In the genomic region with DNA sequence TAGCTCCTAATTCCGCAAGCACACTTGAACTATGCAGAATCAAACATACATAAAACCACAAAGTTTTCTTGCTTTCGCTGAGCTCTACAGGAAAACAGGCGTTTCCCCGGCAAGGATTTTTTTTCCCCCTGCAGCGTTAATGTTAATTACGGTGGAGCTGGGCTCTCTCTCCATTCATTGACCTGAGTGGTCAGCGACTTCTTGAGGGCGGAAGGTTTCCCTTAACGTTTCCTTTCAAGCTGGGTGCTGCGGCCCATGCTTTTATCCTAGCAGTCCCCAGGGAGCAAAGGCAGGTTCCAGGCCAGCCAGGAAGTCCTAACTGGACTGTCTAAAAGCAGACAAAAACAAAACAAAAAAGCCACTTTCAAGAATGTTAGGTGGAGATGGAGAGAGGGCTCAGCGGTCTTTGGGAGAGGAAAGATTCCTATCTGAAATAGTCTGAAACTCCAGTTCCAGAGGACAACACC, we compare ENCODE assay signal across 7 mouse cellular contexts. TPM values are rescaled to one million over a fixed set of nuclear protein-coding genes. Genes with fewer than 3 reads are reported as not detected.
A peak's percentile ranks its signal among the peaks of the same experiment; 100 is the strongest.
DNase-seq lines count a peak whose midpoint lies in the region; ATAC-seq and TF ChIP-seq lines count a peak whose summit lies in the region.

No protein-coding gene starts in this region.

- intact Hi-C loops in left cerebral cortex, postnatal 14 days (cut with DNase I), result loop anchor here (5.0 kb wide), 1 partner anchor 111 kb away; no protein-coding TSS in a partner anchor

- H3K9me3 ChIP-seq in ES-E14 (ENCODE audit: control insufficient read depth, insufficient read depth, low read depth, low read length), result no peaks in the 10 kb centered on the region
- no peaks in the 10 kb centered on the region for H3K9me3 ChIP-seq in heart, embryonic 16.5 days (replicated peaks; ENCODE audit: control insufficient read depth, low read length)
- no peaks in the 10 kb centered on the region for H3K9me3 ChIP-seq in limb, embryonic 13.5 days
- H3K9me3 ChIP-seq in stomach, embryonic 16.5 days (replicated peaks; ENCODE audit: control insufficient read depth, low read length), result no peaks in the 10 kb centered on the region

- H3K4me1 ChIP-seq in ES-E14 (ENCODE audit: control insufficient read depth in 2 of 2, insufficient read depth in 2 of 2, low read length in 2 of 2, poor library complexity in 1 of 2), result peaks cover 0 to 3% of the 10 kb centered on the region in 2 experiments; a peak in 1 of 4 replicates
- H3K4me1 ChIP-seq in brown adipose tissue, adult 24 weeks (ENCODE audit: control insufficient read depth, insufficient read depth, insufficient read length, low read length), result peaks cover 4% of the 10 kb centered on the region; the same call in 1 of the 2 replicates
- H3K4me1 ChIP-seq in heart, embryonic 16.5 days (ENCODE audit: control insufficient read depth, insufficient read depth, low read length), result peaks cover 12% of the 10 kb centered on the region
- peaks cover 23% of the 10 kb centered on the region for H3K4me1 ChIP-seq in limb, embryonic 13.5 days
- peaks cover 10% of the 10 kb centered on the region for H3K4me1 ChIP-seq in stomach, embryonic 16.5 days (ENCODE audit: control insufficient read depth, insufficient read depth, low read length)

- in situ Hi-C loops in ES-E14 (cut with MboI; ENCODE audit: low sequenced_read_pairs in 2 of 2, unreplicated experiment in 2 of 2), result no loop called here

- DNase-seq in ES-E14 (ENCODE audit: low read depth, low spot score), result no peak
- no peak for DNase-seq in left cerebral cortex, postnatal 14 days (ENCODE audit: low spot score in 2 of 2)

- no peaks in the 10 kb centered on the region; the same call in 1 of the 2 replicates for H3K27me3 ChIP-seq in heart, embryonic 16.5 days (ENCODE audit: control insufficient read depth, insufficient read depth, low read length)
- H3K27me3 ChIP-seq in limb, embryonic 13.5 days, result peaks cover 10% of the 10 kb centered on the region
- no peaks in the 10 kb centered on the region for H3K27me3 ChIP-seq in stomach, embryonic 16.5 days (ENCODE audit: control insufficient read depth, insufficient read depth, low read length)

- H3K4me3 ChIP-seq in ES-E14 (ENCODE audit: insufficient read depth in 1 of 2, low read depth in 1 of 2, low read length in 2 of 2, poor library complexity in 1 of 2, severe bottlenecking in 1 of 2), result peak overlapping the region; percentile 79 to 85
- peak overlapping the region; percentile 92 for H3K4me3 ChIP-seq in brown adipose tissue, adult 24 weeks (ENCODE audit: insufficient read depth, low read depth, low read length)
- H3K4me3 ChIP-seq in heart, embryonic 16.5 days (ENCODE audit: low read length), result peak overlapping the region; percentile 95
- H3K4me3 ChIP-seq in limb, embryonic 13.5 days, result peak overlapping the region; percentile 90
- H3K4me3 ChIP-seq in stomach, embryonic 16.5 days (replicated peaks; ENCODE audit: low read length), result peak overlapping the region; percentile 84

- H3K9ac ChIP-seq in ES-E14 (ENCODE audit: insufficient read depth, low read depth, low read length, poor library complexity, severe bottlenecking), result 0 out of 2 replicates have a peak overlapping the region, but pooled peaks have one; percentile 12
- H3K9ac ChIP-seq in heart, embryonic 16.5 days (ENCODE audit: low read length), result peak overlapping the region; percentile 93
- peak overlapping the region; percentile 87 for H3K9ac ChIP-seq in limb, embryonic 13.5 days
- peak overlapping the region; percentile 89 for H3K9ac ChIP-seq in stomach, embryonic 16.5 days (ENCODE audit: low read length)

- ATAC-seq in heart, embryonic 16.5 days (replicated peaks; ENCODE audit: extremely low read depth, insufficient read depth, low FRiP score), result no peak
- no peak for ATAC-seq in limb, embryonic 13.5 days (ENCODE audit: low FRiP score, low read depth)
- no peak for ATAC-seq in stomach, embryonic 16.5 days (ENCODE audit: insufficient read depth, low FRiP score)
- no peak for ATAC-seq in monocyte, adult 5-6 weeks (replicated peaks; ENCODE audit: insufficient number of reproducible peaks, low FRiP score, low TSS enrichment, poor library complexity, severe bottlenecking)

- 11% methylated on average over 11 of the region's 11 CpGs for WGBS in heart, embryonic 16.5 days
- WGBS in limb, embryonic 13.5 days, result 6% methylated on average over 11 of the region's 11 CpGs
- WGBS in stomach, embryonic 16.5 days, result 9% methylated on average over 11 of the region's 11 CpGs

- H3K27ac ChIP-seq in ES-E14 (ENCODE audit: insufficient read depth, low read depth, low read length, poor library complexity, severe bottlenecking), result no peak overlapping the region
- no peak overlapping the region for H3K27ac ChIP-seq in brown adipose tissue, adult 24 weeks (replicated peaks; ENCODE audit: low read depth, low read length)
- no peak overlapping the region for H3K27ac ChIP-seq in heart, embryonic 16.5 days (ENCODE audit: low read length)
- H3K27ac ChIP-seq in limb, embryonic 13.5 days, result no peak overlapping the region
- no peak overlapping the region for H3K27ac ChIP-seq in stomach, embryonic 16.5 days (ENCODE audit: low read length)

- peak overlapping the region; percentile 97 for H3K4me2 ChIP-seq in heart, embryonic 16.5 days (ENCODE audit: low read depth, low read length)
- H3K4me2 ChIP-seq in limb, embryonic 13.5 days (replicated peaks), result peak overlapping the region; percentile 90
- H3K4me2 ChIP-seq in stomach, embryonic 16.5 days (ENCODE audit: low read depth, low read length), result peak overlapping the region; percentile 75

- H3K36me3 ChIP-seq in ES-E14 (ENCODE audit: control insufficient read depth, insufficient read depth, low read length, poor library complexity, severe bottlenecking), result peaks cover 35% of the 10 kb centered on the region
- peaks cover 37% of the 10 kb centered on the region for H3K36me3 ChIP-seq in heart, embryonic 16.5 days (ENCODE audit: control insufficient read depth, insufficient read depth)
- peaks cover 40% of the 10 kb centered on the region for H3K36me3 ChIP-seq in limb, embryonic 13.5 days
- H3K36me3 ChIP-seq in stomach, embryonic 16.5 days (ENCODE audit: control insufficient read depth, insufficient read depth, low read length), result peaks cover 23% of the 10 kb centered on the region

TF ChIP-seq in ES-E14, 5 proteins besides CTCF, POLR2A, EP300 and RAD21:
- TF ChIP-seq MAFK (IDR thresholded peaks at IDR 0.05; ENCODE audit: insufficient read depth, low read depth, low read length) (no peak), ZC3H11A (IDR thresholded peaks at IDR 0.05; ENCODE audit: borderline replicate concordance, low read depth, low read length) (no peak), HCFC1 (IDR thresholded peaks at IDR 0.05; ENCODE audit: borderline replicate concordance, insufficient read depth, low read length) (no peak), CHD2 (IDR thresholded peaks at IDR 0.05; ENCODE audit: low read depth, low read length) (no peak), ZNF384 (IDR thresholded peaks at IDR 0.05; ENCODE audit: low read depth, low read length) (no peak)
TF ChIP-seq in ES-E14: peak in this region for 0.

RNA-seq across cellular contexts. Expression of gene Pop5, which starts 3.1 kb away (rescaled TPM):
- total RNA-seq in ES-E14 (2012; rRNA removed), result 155 and 174 TPM in 2 replicates
- 187 and 188 TPM in 2 replicates for polyA plus RNA-seq in brown adipose tissue, adult 24 weeks (2012; ENCODE audit: insufficient read depth, insufficient read length, missing spikeins)
- polyA plus RNA-seq in heart, embryonic 16.5 days (2015; fragmentation: Nextera tagmentation; extraction: Ambion mirVana), result 70.5 and 76.5 TPM in 2 replicates
- polyA plus RNA-seq in limb, embryonic 13.5 days (2015; fragmentation: Nextera tagmentation; extraction: Ambion mirVana), result 83.6 and 93.9 TPM in 2 replicates
- polyA plus RNA-seq in stomach, embryonic 16.5 days (2015; fragmentation: Nextera tagmentation; extraction: Ambion mirVana), result 88.6 and 100 TPM in 2 replicates
- 57.1 to 85.3 TPM (median 81.5 TPM) in 3 replicates for total RNA-seq in monocyte, adult 5-6 weeks (2017)
- 10 to 100 TPM; 59.5 to 75.8 TPM for total RNA-seq in left cerebral cortex, postnatal 14 days (2021)

RNA-seq across cellular contexts. Expression of gene Rnf10, which starts 33.9 kb away (rescaled TPM):
- 134 and 138 TPM in 2 replicates for total RNA-seq in ES-E14 (2012; rRNA removed)
- 122 and 124 TPM in 2 replicates for polyA plus RNA-seq in brown adipose tissue, adult 24 weeks (2012; ENCODE audit: insufficient read depth, insufficient read length, missing spikeins)
- polyA plus RNA-seq in heart, embryonic 16.5 days (2015; fragmentation: Nextera tagmentation; extraction: Ambion mirVana), result 126 and 133 TPM in 2 replicates
- 141 and 144 TPM in 2 replicates for polyA plus RNA-seq in limb, embryonic 13.5 days (2015; fragmentation: Nextera tagmentation; extraction: Ambion mirVana)
- polyA plus RNA-seq in stomach, embryonic 16.5 days (2015; fragmentation: Nextera tagmentation; extraction: Ambion mirVana), result 85.1 and 99.8 TPM in 2 replicates
- 58.1 to 134 TPM (median 61.2 TPM) in 3 replicates for total RNA-seq in monocyte, adult 5-6 weeks (2017)
- 100 to 1,000 TPM; 244 to 283 TPM for total RNA-seq in left cerebral cortex, postnatal 14 days (2021)

RNA-seq across cellular contexts. Expression of gene Coq5, which starts 40.7 kb away (rescaled TPM):
- 28.3 and 34.8 TPM in 2 replicates for total RNA-seq in ES-E14 (2012; rRNA removed)
- polyA plus RNA-seq in brown adipose tissue, adult 24 weeks (2012; ENCODE audit: insufficient read depth, insufficient read length, missing spikeins), result 95.7 and 103 TPM in 2 replicates
- polyA plus RNA-seq in heart, embryonic 16.5 days (2015; fragmentation: Nextera tagmentation; extraction: Ambion mirVana), result 91.0 and 95.7 TPM in 2 replicates
- polyA plus RNA-seq in limb, embryonic 13.5 days (2015; fragmentation: Nextera tagmentation; extraction: Ambion mirVana), result 41.8 and 43.6 TPM in 2 replicates
- 46.5 and 49.2 TPM in 2 replicates for polyA plus RNA-seq in stomach, embryonic 16.5 days (2015; fragmentation: Nextera tagmentation; extraction: Ambion mirVana)
- total RNA-seq in monocyte, adult 5-6 weeks (2017), result 41.4 to 45.3 TPM (median 44.4 TPM) in 3 replicates
- 10 to 100 TPM; 38.2 to 38.8 TPM for total RNA-seq in left cerebral cortex, postnatal 14 days (2021)

RNA-seq across cellular contexts. Expression of gene Cabp1, which starts 44.6 kb away (rescaled TPM):
- total RNA-seq in ES-E14 (2012; rRNA removed), result 14.9 and 25.2 TPM in 2 replicates
- polyA plus RNA-seq in brown adipose tissue, adult 24 weeks (2012; ENCODE audit: insufficient read depth, insufficient read length, missing spikeins), result 1.0 and 1.3 TPM in 2 replicates
- polyA plus RNA-seq in heart, embryonic 16.5 days (2015; fragmentation: Nextera tagmentation; extraction: Ambion mirVana), result 0.51 and 1.1 TPM in 2 replicates
- 0.75 and 0.91 TPM in 2 replicates for polyA plus RNA-seq in limb, embryonic 13.5 days (2015; fragmentation: Nextera tagmentation; extraction: Ambion mirVana)
- polyA plus RNA-seq in stomach, embryonic 16.5 days (2015; fragmentation: Nextera tagmentation; extraction: Ambion mirVana), result 0.65 and 1.4 TPM in 2 replicates
- not detected in 3 replicates for total RNA-seq in monocyte, adult 5-6 weeks (2017)
- 100 to 1,000 TPM; 179 to 209 TPM for total RNA-seq in left cerebral cortex, postnatal 14 days (2021)

Comparison
In these comparisons a context has a peak if more than half of its experiments do, and no peak if none do; other contexts are left out.
1. H3K9ac ChIP-seq: peak in every context shown above with its lines; median percentile 93 in heart, embryonic 16.5 days; 89 in stomach, embryonic 16.5 days; 87 in limb, embryonic 13.5 days; 12 in ES-E14.